Mouse (Mus musculus) E14TG2a.4 (cell line): Measurements from ENCODE around the gene Glb1l2.

ENCODE experiments used
- H3K27me3 ChIP-seq: 2 replicates; pipeline ENCODE4 v1.6.1; 2014; ENCODE audit warnings: low read length, control low read depth; ENCODE audit not compliant: insufficient read depth
- H3K36me3 ChIP-seq: 2 replicates; pipeline ENCODE4 v1.6.1; 2014; ENCODE audit warnings: low read length, control low read depth; ENCODE audit not compliant: insufficient read depth
- H3K4me1 ChIP-seq: replicated peaks from 2 replicates; pipeline ENCODE4 v1.6.1; 2014; ENCODE audit warnings: low read depth, low read length, control low read depth
- H3K4me3 ChIP-seq: replicated peaks from 2 replicates; pipeline ENCODE4 v1.5.1; 2014; ENCODE audit warnings: mild to moderate bottlenecking, low read length
- H3K9me3 ChIP-seq: 2 replicates; pipeline ENCODE4 v1.6.1; 2014; ENCODE audit warnings: low read length, control low read depth
- CTCF ChIP-seq: conservative IDR thresholded peaks from 2 replicates; pipeline ENCODE4 v1.5.1; 2014; ENCODE audit warnings: low read length
- NANOG ChIP-seq: IDR thresholded peaks from 2 replicates; pipeline ENCODE4 v1.6.1; 2014; ENCODE audit warnings: borderline replicate concordance, low read length, mixed read lengths
- POU5F1 ChIP-seq: IDR thresholded peaks from 2 replicates; pipeline ENCODE4 v1.6.1; 2014; ENCODE audit warnings: low read length, borderline replicate concordance

Gene Glb1l2

DNA sequence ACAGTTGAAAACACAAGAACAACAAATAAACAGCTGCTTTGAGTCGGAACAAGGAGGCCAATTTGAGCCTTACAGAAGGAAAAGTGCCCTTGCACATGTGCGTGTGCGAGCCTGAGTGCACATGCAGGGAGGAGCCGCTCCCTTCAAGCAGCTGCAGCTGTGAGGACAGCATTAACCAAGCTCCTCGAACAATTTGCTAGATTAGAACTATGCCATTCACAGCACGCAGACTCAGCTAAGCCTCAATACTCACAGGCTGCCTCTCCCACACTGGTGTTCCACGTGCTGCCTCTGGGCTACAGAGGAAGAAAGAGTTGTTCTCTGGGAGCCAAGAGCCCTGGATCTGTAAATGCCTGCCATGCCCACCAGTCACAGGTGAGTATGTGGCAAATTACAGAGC, 84.5 kb downstream of the Glb1l2 start:
- H3K4me3 ChIP-seq: no peak overlapping the region
- H3K9me3 ChIP-seq: 0 out of 2 replicates have a peak, but pooled peaks cover 4% of the 10 kb centered on the region
- H3K27me3 ChIP-seq: peaks cover 8% of the 10 kb centered on the region; the same call in 1 of the 2 replicates
- H3K4me1 ChIP-seq: no peaks in the 10 kb centered on the region
- TF ChIP-seq CTCF (no peak), NANOG (no peak), POU5F1 (no peak)
- no peaks in the 10 kb centered on the region for H3K36me3 ChIP-seq

DNA sequence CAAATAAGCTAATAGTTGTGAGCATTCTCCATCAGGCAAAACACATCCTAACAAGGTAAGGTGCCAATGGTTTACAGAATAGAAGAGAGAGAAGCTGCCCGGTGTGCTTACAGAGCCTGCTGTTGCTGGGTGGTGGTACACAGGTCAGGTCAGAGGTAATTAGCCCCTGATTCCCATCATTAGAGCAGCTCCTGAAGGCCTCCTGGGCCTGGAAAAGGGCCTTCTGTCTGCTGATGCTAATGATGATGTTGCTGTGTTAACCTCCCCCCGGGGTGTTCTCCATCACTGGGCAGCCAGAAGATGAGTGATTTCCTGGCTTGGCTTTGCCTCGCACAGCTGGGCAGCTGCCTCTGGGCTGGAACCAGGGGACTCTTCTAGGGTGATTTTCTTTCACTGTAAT, 87.9 kb downstream of the Glb1l2 start:
- Histone ChIP-seq H3K27me3 (peaks cover 5% of the 10 kb centered on the region; the same call in 1 of the 2 replicates), H3K9me3 (no peaks in the 10 kb centered on the region), H3K4me1 (no peaks in the 10 kb centered on the region), H3K4me3 (no peak overlapping the region), H3K36me3 (no peaks in the 10 kb centered on the region)
- no peak for TF ChIP-seq CTCF
- no peak for TF ChIP-seq NANOG
- TF ChIP-seq POU5F1: no peak
